8 mouse cellular contexts compared by ENCODE assay signal in genomic region chr5:52783957-52784356, GRCm38 (mm10). TPM values are rescaled to one million over a fixed set of nuclear protein-coding genes. Genes with fewer than 3 reads are reported as not detected.
A peak's percentile ranks its signal among the peaks of the same experiment; 100 is the strongest.
DNase-seq lines count a peak whose midpoint lies in the region; ATAC-seq and TF ChIP-seq lines count a peak whose summit lies in the region.

No protein-coding gene starts in this region.

- H3K27me3 ChIP-seq in kidney, embryonic 14.5 days (ENCODE audit: control insufficient read depth, insufficient read depth, low read length), result no peaks in the 10 kb centered on the region
- H3K27me3 ChIP-seq in forebrain, embryonic 15.5 days, result no peaks in the 10 kb centered on the region
- H3K27me3 ChIP-seq in liver, embryonic 16.5 days (ENCODE audit: control insufficient read depth, insufficient read depth, low read depth, low read length), result no peaks in the 10 kb centered on the region

- H3K36me3 ChIP-seq in kidney, embryonic 14.5 days (ENCODE audit: control insufficient read depth, insufficient read depth, low read length), result peaks cover 4% of the 10 kb centered on the region; the same call in 1 of the 2 replicates
- peaks cover 4% of the 10 kb centered on the region for H3K36me3 ChIP-seq in ES-E14 (ENCODE audit: control insufficient read depth, insufficient read depth, low read length, poor library complexity, severe bottlenecking)
- H3K36me3 ChIP-seq in forebrain, embryonic 15.5 days, result peaks cover 7% of the 10 kb centered on the region; the same call in 1 of the 2 replicates
- no peaks in the 10 kb centered on the region for H3K36me3 ChIP-seq in liver, embryonic 16.5 days (ENCODE audit: control insufficient read depth, insufficient read depth)

- H3K4me2 ChIP-seq in kidney, embryonic 14.5 days (replicated peaks; ENCODE audit: low read depth, low read length), result peak overlapping the region; percentile 48
- H3K4me2 ChIP-seq in forebrain, embryonic 15.5 days (replicated peaks), result peak overlapping the region; percentile 72
- peak overlapping the region; percentile 73 for H3K4me2 ChIP-seq in liver, embryonic 16.5 days (ENCODE audit: low read depth, low read length)

- no peak for DNase-seq in kidney, adult 8-10 months
- DNase-seq in ES-E14 (ENCODE audit: low read depth, low spot score), result no peak
- no peak for DNase-seq in left cerebral cortex, postnatal 36 days (ENCODE audit: low spot score in 2 of 2)
- DNase-seq in kidney, postnatal 14 days, result no peak

- 79% methylated on average over 2 of the region's 2 CpGs for WGBS in kidney, embryonic 14.5 days
- 71% methylated on average over 2 of the region's 2 CpGs for WGBS in forebrain, embryonic 15.5 days
- WGBS in liver, embryonic 16.5 days (ENCODE audit: insufficient replicate concordance), result 74% methylated on average over 2 of the region's 2 CpGs

- intact Hi-C loops in left cerebral cortex, postnatal 36 days (cut with DNase I), result loop anchor here (10.0 kb wide), 1 partner anchor 119 kb away; the partner anchor contains the start of gene Sepsecs

- no peak overlapping the region for H3K9ac ChIP-seq in kidney, embryonic 14.5 days (ENCODE audit: low read depth, low read length)
- no peak overlapping the region for H3K9ac ChIP-seq in ES-E14 (ENCODE audit: insufficient read depth, low read depth, low read length, poor library complexity, severe bottlenecking)
- H3K9ac ChIP-seq in forebrain, embryonic 15.5 days (replicated peaks), result no peak overlapping the region
- no peak overlapping the region for H3K9ac ChIP-seq in liver, embryonic 16.5 days (ENCODE audit: low read depth, low read length)

- H3K9me3 ChIP-seq in kidney, embryonic 14.5 days (ENCODE audit: control insufficient read depth, low read length), result no peaks in the 10 kb centered on the region
- H3K9me3 ChIP-seq in ES-E14 (ENCODE audit: control insufficient read depth, insufficient read depth, low read depth, low read length), result no peaks in the 10 kb centered on the region
- no peaks in the 10 kb centered on the region for H3K9me3 ChIP-seq in forebrain, embryonic 15.5 days
- H3K9me3 ChIP-seq in liver, embryonic 16.5 days (replicated peaks; ENCODE audit: control insufficient read depth, low read length), result no peaks in the 10 kb centered on the region

- in situ Hi-C loops in ES-E14 (cut with MboI; ENCODE audit: low sequenced_read_pairs in 2 of 2, unreplicated experiment in 2 of 2), result no loop called here

- no peak for ATAC-seq in kidney, embryonic 14.5 days (ENCODE audit: low FRiP score, low TSS enrichment)
- ATAC-seq in forebrain, embryonic 15.5 days (replicated peaks), result no peak
- no peak for ATAC-seq in liver, embryonic 16.5 days (ENCODE audit: low read depth)
- no peak for ATAC-seq in CD4-positive, CD25-positive, alpha-beta regulatory T cell, adult 4 months

- peak overlapping the region; percentile 90; the same call in 1 of the 2 replicates for H3K4me3 ChIP-seq in kidney, embryonic 14.5 days (ENCODE audit: low read length)
- peak overlapping the region in 1 of 2 experiments; percentile 97; a peak in 2 of 4 replicates for H3K4me3 ChIP-seq in ES-E14 (ENCODE audit: insufficient read depth in 1 of 2, low read depth in 1 of 2, low read length in 2 of 2, poor library complexity in 1 of 2, severe bottlenecking in 1 of 2)
- H3K4me3 ChIP-seq in forebrain, embryonic 15.5 days, result peak overlapping the region; percentile 95; the same call in 1 of the 2 replicates
- H3K4me3 ChIP-seq in liver, embryonic 16.5 days (ENCODE audit: low read depth, low read length), result no peak overlapping the region

- no peak overlapping the region for H3K27ac ChIP-seq in kidney, embryonic 14.5 days (ENCODE audit: low read depth, low read length)
- H3K27ac ChIP-seq in ES-E14 (ENCODE audit: insufficient read depth, low read depth, low read length, poor library complexity, severe bottlenecking), result no peak overlapping the region
- H3K27ac ChIP-seq in forebrain, embryonic 15.5 days (replicated peaks), result no peak overlapping the region
- H3K27ac ChIP-seq in liver, embryonic 16.5 days (ENCODE audit: low read length), result no peak overlapping the region

- H3K4me1 ChIP-seq in kidney, embryonic 14.5 days (ENCODE audit: control insufficient read depth, insufficient read depth, low read length), result no peaks in the 10 kb centered on the region
- no peaks in the 10 kb centered on the region for H3K4me1 ChIP-seq in ES-E14 (ENCODE audit: control insufficient read depth in 2 of 2, insufficient read depth in 2 of 2, low read length in 2 of 2, poor library complexity in 1 of 2)
- no peaks in the 10 kb centered on the region for H3K4me1 ChIP-seq in forebrain, embryonic 15.5 days
- peaks cover 9% of the 10 kb centered on the region for H3K4me1 ChIP-seq in liver, embryonic 16.5 days (ENCODE audit: control insufficient read depth, low read depth, low read length)

TF ChIP-seq in ES-E14, 5 proteins besides CTCF, POLR2A, EP300 and RAD21:
- TF ChIP-seq HCFC1 (IDR thresholded peaks at IDR 0.05; ENCODE audit: borderline replicate concordance, insufficient read depth, low read length) (no peak), ZNF384 (IDR thresholded peaks at IDR 0.05; ENCODE audit: low read depth, low read length) (peak; percentile 76; the same call in 1 of the 2 replicates)
TF ChIP-seq in ES-E14: peak in this region for 1.

RNA-seq across cellular contexts. Expression of gene Zcchc4, which starts 8.7 kb away (rescaled TPM):
- 13.5 and 18.5 TPM in 2 replicates for polyA plus RNA-seq in kidney, embryonic 14.5 days (2014; fragmentation: Nextera tagmentation; extraction: Ambion mirVana)
- 22.5 and 25.4 TPM in 2 replicates for total RNA-seq in ES-E14 (2012; rRNA removed)
- polyA plus RNA-seq in forebrain, embryonic 15.5 days (2015; fragmentation: Nextera tagmentation; extraction: Ambion mirVana), result 15.5 and 16.7 TPM in 2 replicates
- 6.0 and 6.7 TPM in 2 replicates for polyA plus RNA-seq in liver, embryonic 16.5 days (2015; fragmentation: Nextera tagmentation; extraction: Ambion mirVana)
- polyA plus RNA-seq in CD4-positive, CD25-positive, alpha-beta regulatory T cell, adult 4 months (2017; shearing (Covaris generic)), result 10 to 100 TPM; 14.4 to 15.2 TPM
- total RNA-seq in left cerebral cortex, postnatal 36 days (2021), result 10 to 100 TPM in 1 of 2 experiments, 1 to 10 TPM in 1; 9.0 to 10.5 TPM

RNA-seq across cellular contexts. Expression of gene Pi4k2b, which starts 42.6 kb away (rescaled TPM):
- 21.7 and 31.8 TPM in 2 replicates for polyA plus RNA-seq in kidney, embryonic 14.5 days (2014; fragmentation: Nextera tagmentation; extraction: Ambion mirVana)
- total RNA-seq in ES-E14 (2012; rRNA removed), result 14.1 and 20.3 TPM in 2 replicates
- 5.4 and 5.8 TPM in 2 replicates for polyA plus RNA-seq in forebrain, embryonic 15.5 days (2015; fragmentation: Nextera tagmentation; extraction: Ambion mirVana)
- 14.4 and 15.8 TPM in 2 replicates for polyA plus RNA-seq in liver, embryonic 16.5 days (2015; fragmentation: Nextera tagmentation; extraction: Ambion mirVana)
- polyA plus RNA-seq in CD4-positive, CD25-positive, alpha-beta regulatory T cell, adult 4 months (2017; shearing (Covaris generic)), result 1 to 10 TPM in 1 of 2 experiments, under 1 TPM in 1; 0.58 to 1.1 TPM
- 1 to 10 TPM; 2.2 to 2.3 TPM for total RNA-seq in left cerebral cortex, postnatal 36 days (2021)

RNA-seq across cellular contexts. Expression of gene Anapc4, which starts 49.9 kb away (rescaled TPM):
- polyA plus RNA-seq in kidney, embryonic 14.5 days (2014; fragmentation: Nextera tagmentation; extraction: Ambion mirVana), result 76.0 and 120 TPM in 2 replicates
- total RNA-seq in ES-E14 (2012; rRNA removed), result 43.8 and 68.8 TPM in 2 replicates
- 110 and 111 TPM in 2 replicates for polyA plus RNA-seq in forebrain, embryonic 15.5 days (2015; fragmentation: Nextera tagmentation; extraction: Ambion mirVana)
- 22.2 and 23.0 TPM in 2 replicates for polyA plus RNA-seq in liver, embryonic 16.5 days (2015; fragmentation: Nextera tagmentation; extraction: Ambion mirVana)
- polyA plus RNA-seq in CD4-positive, CD25-positive, alpha-beta regulatory T cell, adult 4 months (2017; shearing (Covaris generic)), result 10 to 100 TPM; 71.6 to 76.5 TPM
- 10 to 100 TPM; 58.8 to 69.1 TPM for total RNA-seq in left cerebral cortex, postnatal 36 days (2021)
